In genomic region chr9:53218181-53218580, GRCm38 (mm10) we compare ENCODE assay signal across 9 mouse cellular contexts.
A peak's percentile ranks its signal among the peaks of the same experiment; 100 is the strongest.
DNase-seq lines count a peak whose midpoint lies in the region.
"Had no signal": no experiment of that assay in that cellular context is flagged by ENCODE, and none has a peak within 500 bp of the region (broad histone marks: within the 10 kb centered on the region; RNA-seq: fewer than 3 reads in every experiment).

No protein-coding gene starts in this region.

- DNase-seq in cerebellum, adult 9-10 months, result peak; percentile 21
- no peak for DNase-seq in cerebellum, postnatal 36 days
- peak; percentile 8 for DNase-seq in kidney, adult 9 months
- no peak for DNase-seq in kidney, adult 11 months
- DNase-seq in lung, postnatal 36 days, result peak; percentile 1
- DNase-seq in lung, postnatal 10 days, result no peak
- DNase-seq in retina, embryonic 14.5 days (ENCODE audit: low spot score), result peak; percentile 25
- DNase-seq in thymus, adult 18-20 months, result no peak
- DNase-seq: liver, embryonic 13.5 days had no signal

Comparison
In these comparisons a context has a peak if more than half of its experiments do, and no peak if none do; other contexts are left out.
1. DNase-seq: peak in cerebellum, adult 9-10 months (single experiment), kidney, adult 9 months (single experiment), lung, postnatal 36 days (single experiment) and retina, embryonic 14.5 days (single experiment); none in cerebellum, postnatal 36 days (0 of 2), kidney, adult 11 months (single experiment), lung, postnatal 10 days (single experiment) and thymus, adult 18-20 months (0 of 2).